Mouse (Mus musculus): Measurements from ENCODE around the gene Scg3. TPM values are rescaled to one million over a fixed set of nuclear protein-coding genes. Genes with fewer than 3 reads are reported as not detected.
"Not testable (repeated sequence)": the region's sequence is repeated elsewhere in the genome, so short reads cannot be mapped to it uniquely, and the experiment has no call there.

Scg3 gene
- polyA plus RNA-seq, 1 experiment from 2014 or later, result 56.0 TPM

DNA sequence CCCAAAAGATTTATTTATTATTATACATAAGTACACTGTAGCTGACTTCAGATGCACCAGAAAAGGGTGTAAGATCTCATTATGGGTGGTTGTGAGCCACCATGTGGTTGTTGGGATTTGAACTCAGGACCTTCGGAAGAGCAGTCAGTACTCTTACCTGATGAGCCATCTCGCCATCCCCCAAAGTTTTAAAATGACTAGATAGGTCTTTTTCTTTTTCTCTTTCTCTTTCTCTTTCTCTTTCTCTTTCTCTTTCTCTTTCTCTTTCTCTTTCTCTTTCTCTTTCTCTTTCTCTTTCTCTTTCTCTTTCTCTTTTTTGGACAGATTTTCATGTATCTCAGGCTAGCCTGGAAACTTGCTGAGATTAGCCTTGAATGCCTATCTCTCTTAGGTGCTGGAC, 64.1 kb downstream of the Scg3 start:
- not testable (repeated sequence) for H3K36me3 ChIP-seq; H3K9me3 ChIP-seq; H3K4me1 ChIP-seq (replicated peaks); H3K27ac ChIP-seq; DNase-seq (ENCODE audit: low spot score); H3K4me3 ChIP-seq
- peaks cover 13% of the 10 kb centered on the region for H3K27me3 ChIP-seq (ENCODE audit: insufficient read depth, poor library complexity, severe bottlenecking)
- 93% methylated on average over 2 of the region's 2 CpGs for WGBS

GRCm38 (mm10) chr9:75618836-75619400, 64.9 kb downstream of the Scg3 start:
- H3K4me3 ChIP-seq, result no peak overlapping the region
- H3K4me1 ChIP-seq (replicated peaks), result no peaks in the 10 kb centered on the region
- peaks cover 4% of the 10 kb centered on the region; the same call in 1 of the 2 replicates for H3K27me3 ChIP-seq (ENCODE audit: insufficient read depth, poor library complexity, severe bottlenecking)
- DNase-seq (ENCODE audit: low spot score), result no peak
- H3K9me3 ChIP-seq, result no peaks in the 10 kb centered on the region
- no peaks in the 10 kb centered on the region for H3K36me3 ChIP-seq
- WGBS, result 78% methylated on average over 6 of the region's 6 CpGs
- H3K27ac ChIP-seq, result no peak overlapping the region

DNA sequence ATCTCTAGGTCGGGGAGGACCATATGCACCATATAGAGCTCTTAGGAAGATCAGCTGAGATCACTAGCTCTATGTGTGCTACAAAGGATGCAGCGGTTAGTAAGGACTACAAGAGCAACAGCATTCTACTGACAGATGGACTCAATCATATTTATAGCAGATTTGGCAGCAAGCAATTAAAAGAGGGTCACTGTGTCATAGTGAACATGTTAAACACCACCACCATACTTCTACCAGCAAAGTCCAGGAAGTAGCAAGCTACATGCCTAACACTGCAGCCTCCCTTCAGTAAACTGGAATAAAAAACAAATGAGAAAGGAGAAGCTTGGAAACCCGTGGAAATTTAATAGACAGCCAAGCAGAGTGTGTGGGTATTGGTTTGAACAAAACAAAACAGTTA, 67.3 kb downstream of the Scg3 start:
- WGBS, result 79% methylated on average over 3 of the region's 3 CpGs
- no peaks in the 10 kb centered on the region for H3K4me1 ChIP-seq (replicated peaks)

DNA sequence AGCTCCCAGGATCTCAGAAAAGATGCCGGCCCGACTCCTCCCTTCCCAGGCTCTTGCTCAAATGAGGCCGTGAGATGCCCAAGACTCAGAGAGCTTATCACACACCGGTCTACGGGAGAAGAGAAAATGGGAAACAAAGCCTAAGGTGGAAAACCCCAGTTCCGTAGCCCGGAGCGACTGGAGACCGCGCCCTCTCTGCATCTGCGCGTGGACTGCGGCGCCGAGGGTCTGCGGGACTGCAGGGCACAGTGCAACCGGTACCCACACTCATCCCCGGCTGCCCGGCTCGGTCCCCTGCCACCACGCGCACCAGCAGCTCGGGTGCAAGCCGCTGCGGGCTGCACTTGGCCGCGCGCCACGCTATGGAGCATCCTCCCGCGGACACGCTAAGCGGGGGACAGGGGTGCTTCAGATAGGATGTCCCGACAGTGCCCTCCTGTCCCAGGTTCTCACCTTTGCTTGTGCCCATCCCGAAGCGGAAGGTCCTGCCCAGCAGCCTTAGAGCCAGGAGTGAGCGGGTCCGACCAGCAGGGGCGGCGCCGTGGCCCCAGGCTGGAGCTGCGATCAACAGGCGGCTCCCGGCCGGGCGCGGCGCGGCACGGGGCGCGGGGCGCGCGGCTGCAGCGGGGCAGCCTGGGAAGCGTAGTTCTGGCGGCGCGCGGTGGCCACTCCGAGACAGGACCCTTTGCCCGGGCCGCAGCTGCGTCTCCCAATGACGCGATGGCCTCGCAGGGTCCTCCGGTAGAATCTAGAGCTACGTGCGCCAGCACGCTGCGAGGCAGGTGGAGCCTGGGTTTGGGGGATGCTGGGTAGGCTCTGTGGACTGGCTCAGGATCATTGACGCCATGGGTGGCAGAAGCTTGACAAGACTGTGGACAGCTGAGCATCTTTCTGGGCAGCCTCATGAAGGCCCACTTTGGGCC, 73.0 kb downstream of the Scg3 start, which contains the start of gene Tmod2:
Gene Tmod2, minus strand, starts transcription at position 755 of the 923 bp plus-strand sequence.
- peaks cover 9% of the 10 kb centered on the region; the same call in 1 of the 2 replicates for H3K27me3 ChIP-seq (ENCODE audit: insufficient read depth, poor library complexity, severe bottlenecking)
- under 1% methylated on average over 74 of the region's 74 CpGs for WGBS
- peaks cover 7% of the 10 kb centered on the region; the same call in 1 of the 2 replicates for H3K4me1 ChIP-seq (replicated peaks)
- no peaks in the 10 kb centered on the region for H3K9me3 ChIP-seq
- H3K27ac ChIP-seq, result peak within 1 kb of the TSS; percentile 91
- no peaks in the 10 kb centered on the region for H3K36me3 ChIP-seq
- DNase-seq (ENCODE audit: low spot score), result peak; percentile 85
- H3K4me3 ChIP-seq, result peak within 1 kb of the TSS; percentile 89

More for the DNA sequence above, 67.3 kb downstream of the Scg3 start:
- Histone ChIP-seq H3K9me3 (no peaks in the 10 kb centered on the region), H3K4me3 (no peak overlapping the region), H3K27me3 (ENCODE audit: insufficient read depth, poor library complexity, severe bottlenecking) (peaks cover 3% of the 10 kb centered on the region; the same call in 1 of the 2 replicates), H3K36me3 (no peaks in the 10 kb centered on the region), H3K27ac (no peak overlapping the region)
- no peak for DNase-seq (ENCODE audit: low spot score)

GRCm38 (mm10) chr9:75609965-75610364, 73.9 kb downstream of the Scg3 start:
- Histone ChIP-seq H3K4me1 (replicated peaks) (peaks cover 7% of the 10 kb centered on the region; the same call in 1 of the 2 replicates), H3K4me3 (peak overlapping the region; percentile 89), H3K27ac (peak overlapping the region; percentile 91), H3K27me3 (ENCODE audit: insufficient read depth, poor library complexity, severe bottlenecking) (peaks cover 9% of the 10 kb centered on the region; the same call in 1 of the 2 replicates), H3K9me3 (no peaks in the 10 kb centered on the region), H3K36me3 (peaks cover 2% of the 10 kb centered on the region)
- peak; percentile 27 for DNase-seq (ENCODE audit: low spot score)
- WGBS, result 15% methylated on average over 16 of the region's 16 CpGs

DNA sequence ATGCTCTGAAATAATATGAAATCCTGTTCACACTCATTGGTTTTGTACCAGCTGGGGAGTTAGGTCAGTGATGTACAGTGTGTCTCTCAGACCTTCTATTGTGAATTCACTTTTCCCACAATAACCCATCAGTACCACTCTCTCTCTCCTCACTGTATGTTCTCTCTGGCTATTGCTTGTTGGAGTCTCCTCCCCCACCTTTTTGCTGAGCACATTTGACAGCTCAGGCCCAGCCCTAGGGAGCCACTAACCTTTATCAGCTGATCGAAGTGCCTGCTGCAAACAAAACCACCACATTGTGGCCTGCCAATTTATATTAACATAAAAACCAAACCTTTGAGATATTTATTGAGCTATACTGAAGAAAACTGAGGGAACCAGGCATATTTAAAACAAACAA, 74.4 kb downstream of the Scg3 start:
- peaks cover 7% of the 10 kb centered on the region; the same call in 1 of the 2 replicates for H3K4me1 ChIP-seq (replicated peaks)
- 0 out of 2 replicates have a peak, but pooled peaks cover 3% of the 10 kb centered on the region for H3K9me3 ChIP-seq
- peaks cover 6% of the 10 kb centered on the region for H3K36me3 ChIP-seq
- DNase-seq (ENCODE audit: low spot score), result no peak
- peak overlapping the region; percentile 89 for H3K4me3 ChIP-seq
- H3K27me3 ChIP-seq (ENCODE audit: insufficient read depth, poor library complexity, severe bottlenecking), result peaks cover 9% of the 10 kb centered on the region; the same call in 1 of the 2 replicates
- 73% methylated on average over 1 of the region's 1 CpGs for WGBS
- no peak overlapping the region for H3K27ac ChIP-seq

DNA sequence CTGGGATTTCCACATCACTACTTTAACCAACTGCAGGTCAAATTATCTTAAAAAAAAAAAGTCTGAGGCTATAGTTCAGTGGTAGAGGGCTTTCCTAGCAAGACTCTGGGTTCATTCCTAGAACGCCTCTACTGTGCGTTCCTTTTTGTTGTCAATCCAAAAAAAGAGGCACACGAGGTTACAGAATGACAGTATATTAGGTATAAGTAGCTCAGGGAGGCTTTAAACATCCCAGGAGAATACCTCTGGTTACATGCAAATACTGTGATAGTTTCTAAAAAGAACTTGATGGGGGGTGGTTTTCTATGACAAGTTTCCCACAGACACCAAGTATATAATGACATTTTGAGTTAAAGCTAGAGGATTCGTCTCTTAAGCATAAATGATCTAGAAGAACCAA, 76.4 kb downstream of the Scg3 start:
- Histone ChIP-seq H3K9me3 (0 out of 2 replicates have a peak, but pooled peaks cover 3% of the 10 kb centered on the region), H3K4me1 (replicated peaks) (peaks cover 7% of the 10 kb centered on the region; the same call in 1 of the 2 replicates), H3K27me3 (ENCODE audit: insufficient read depth, poor library complexity, severe bottlenecking) (peaks cover 9% of the 10 kb centered on the region; the same call in 1 of the 2 replicates), H3K4me3 (no peak overlapping the region), H3K36me3 (peaks cover 19% of the 10 kb centered on the region), H3K27ac (no peak overlapping the region)
- DNase-seq (ENCODE audit: low spot score), result no peak
- WGBS, result 91% methylated on average over 4 of the region's 4 CpGs

DNA sequence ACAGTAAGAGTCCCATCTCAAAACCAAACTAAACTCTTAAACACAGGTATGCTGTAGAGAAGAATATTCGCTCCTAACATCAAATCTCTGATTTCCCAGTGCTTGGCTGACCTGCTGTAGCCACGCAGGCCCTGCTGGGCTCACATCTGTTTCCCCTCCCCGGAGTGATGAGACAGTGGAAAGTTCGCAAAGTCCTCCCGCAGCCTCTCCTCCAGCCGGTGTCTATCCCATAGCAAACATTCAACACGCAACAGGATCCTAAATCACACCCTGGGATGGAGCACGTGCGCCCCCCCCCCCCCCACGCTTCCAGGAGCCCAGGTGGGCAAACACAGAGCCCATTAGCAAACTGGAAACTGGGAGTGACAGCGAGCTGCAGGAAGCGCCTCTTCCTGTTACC, 82.3 kb downstream of the Scg3 start:
- H3K27ac ChIP-seq, result no peak overlapping the region
- no peaks in the 10 kb centered on the region for H3K27me3 ChIP-seq (ENCODE audit: insufficient read depth, poor library complexity, severe bottlenecking)
- DNase-seq (ENCODE audit: low spot score), result no peak
- 0 out of 2 replicates have a peak, but pooled peaks cover 3% of the 10 kb centered on the region for H3K9me3 ChIP-seq
- 56% methylated on average over 12 of the region's 12 CpGs for whole genome bisulfite sequencing
- H3K4me3 ChIP-seq, result no peak overlapping the region
- H3K36me3 ChIP-seq, result peaks cover 21% of the 10 kb centered on the region
- H3K4me1 ChIP-seq (replicated peaks), result peaks cover 9% of the 10 kb centered on the region; the same call in 1 of the 2 replicates

- Histone ChIP-seq H3K4me3 (no peak overlapping the region), H3K9me3 (0 out of 2 replicates have a peak, but pooled peaks cover 3% of the 10 kb centered on the region), H3K36me3 (peaks cover 26% of the 10 kb centered on the region), H3K27me3 (ENCODE audit: insufficient read depth, poor library complexity, severe bottlenecking) (no peaks in the 10 kb centered on the region), H3K4me1 (replicated peaks) (peaks cover 9% of the 10 kb centered on the region; the same call in 1 of the 2 replicates), H3K27ac (no peak overlapping the region)
- no peak for DNase-seq (ENCODE audit: low spot score)
- 76% methylated on average over 7 of the region's 7 CpGs for WGBS
Observed at GRCm38 (mm10) chr9:75600166-75600934, 83.5 kb downstream of the Scg3 start.

DNA sequence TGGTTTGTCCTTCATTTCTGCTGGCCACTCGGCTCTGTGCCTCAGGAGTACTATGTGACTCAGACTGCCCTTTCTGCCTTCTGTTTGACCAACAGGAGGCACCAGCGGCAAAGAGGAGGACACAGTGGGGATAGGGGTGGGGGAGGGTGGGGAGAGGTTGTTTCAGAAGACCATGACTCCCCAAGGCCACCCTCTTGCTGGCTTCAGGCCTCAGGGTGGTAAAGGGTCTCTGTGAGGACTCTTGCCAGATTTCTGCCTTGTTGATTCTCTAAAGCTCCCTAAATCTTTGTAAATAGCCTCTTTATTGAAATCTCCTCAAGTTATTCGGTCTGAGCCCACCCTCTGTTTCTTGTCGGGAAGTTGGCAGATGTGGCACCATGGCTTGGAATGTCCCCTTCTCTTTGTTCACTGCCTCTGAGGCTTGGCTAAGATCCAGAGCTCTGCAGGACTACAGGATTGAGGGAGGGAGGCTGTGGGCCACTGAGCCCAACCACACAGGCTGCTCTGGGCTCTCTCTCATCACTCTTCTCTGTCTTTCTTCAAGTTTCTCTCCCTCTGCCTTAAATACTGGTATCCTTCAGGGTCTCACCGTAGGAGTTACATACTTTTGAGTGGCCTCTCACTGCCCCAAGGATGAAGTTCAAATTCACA, 84.5 kb downstream of the Scg3 start:
- Histone ChIP-seq H3K27ac (0 out of 2 replicates have a peak overlapping the region, but pooled peaks have one; percentile 45), H3K27me3 (ENCODE audit: insufficient read depth, poor library complexity, severe bottlenecking) (no peaks in the 10 kb centered on the region), H3K4me1 (replicated peaks) (peaks cover 9% of the 10 kb centered on the region; the same call in 1 of the 2 replicates), H3K36me3 (peaks cover 28% of the 10 kb centered on the region), H3K9me3 (no peaks in the 10 kb centered on the region), H3K4me3 (no peak overlapping the region)
- DNase-seq (ENCODE audit: low spot score), result no peak
- WGBS, result 62% methylated on average over 5 of the region's 5 CpGs

DNA sequence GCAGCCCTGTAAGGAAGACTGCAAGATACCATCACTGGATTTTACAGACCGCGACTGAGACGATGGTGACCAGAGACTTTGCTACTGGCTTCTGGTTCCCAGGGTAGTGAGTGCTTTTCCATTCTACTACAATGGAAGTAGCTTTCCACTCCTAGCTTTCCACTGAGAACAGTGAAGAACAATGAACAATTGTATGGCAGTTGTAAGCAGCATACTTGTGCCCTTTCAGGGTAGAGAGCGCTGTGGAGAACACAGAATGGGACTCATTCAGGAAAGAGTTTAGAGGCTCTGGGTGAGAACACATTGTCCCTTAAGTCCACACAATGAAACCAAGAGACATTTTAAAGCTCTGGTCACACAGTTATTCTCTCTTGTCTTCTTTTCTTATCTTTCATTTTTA, 86.3 kb downstream of the Scg3 start:
- Histone ChIP-seq H3K9me3 (no peaks in the 10 kb centered on the region), H3K4me1 (replicated peaks) (peaks cover 9% of the 10 kb centered on the region; the same call in 1 of the 2 replicates), H3K27me3 (ENCODE audit: insufficient read depth, poor library complexity, severe bottlenecking) (no peaks in the 10 kb centered on the region), H3K27ac (no peak overlapping the region), H3K36me3 (peaks cover 33% of the 10 kb centered on the region), H3K4me3 (no peak overlapping the region)
- no peak for DNase-seq (ENCODE audit: low spot score)
- WGBS, result 80% methylated on average over 4 of the region's 4 CpGs

GRCm38 (mm10) chr9:75597036-75597435, 86.8 kb downstream of the Scg3 start:
- DNase-seq (ENCODE audit: low spot score), result no peak
- Histone ChIP-seq H3K27me3 (ENCODE audit: insufficient read depth, poor library complexity, severe bottlenecking) (no peaks in the 10 kb centered on the region), H3K4me3 (no peak overlapping the region), H3K27ac (no peak overlapping the region), H3K9me3 (no peaks in the 10 kb centered on the region), H3K36me3 (peaks cover 39% of the 10 kb centered on the region), H3K4me1 (replicated peaks) (peaks cover 9% of the 10 kb centered on the region; the same call in 1 of the 2 replicates)
- WGBS, result 92% methylated on average over 13 of the region's 13 CpGs

Data from hindbrain, embryonic 10.5 days (tissue).